Comparison of ENCODE assay signal across 8 mouse cellular contexts in the genomic region with DNA sequence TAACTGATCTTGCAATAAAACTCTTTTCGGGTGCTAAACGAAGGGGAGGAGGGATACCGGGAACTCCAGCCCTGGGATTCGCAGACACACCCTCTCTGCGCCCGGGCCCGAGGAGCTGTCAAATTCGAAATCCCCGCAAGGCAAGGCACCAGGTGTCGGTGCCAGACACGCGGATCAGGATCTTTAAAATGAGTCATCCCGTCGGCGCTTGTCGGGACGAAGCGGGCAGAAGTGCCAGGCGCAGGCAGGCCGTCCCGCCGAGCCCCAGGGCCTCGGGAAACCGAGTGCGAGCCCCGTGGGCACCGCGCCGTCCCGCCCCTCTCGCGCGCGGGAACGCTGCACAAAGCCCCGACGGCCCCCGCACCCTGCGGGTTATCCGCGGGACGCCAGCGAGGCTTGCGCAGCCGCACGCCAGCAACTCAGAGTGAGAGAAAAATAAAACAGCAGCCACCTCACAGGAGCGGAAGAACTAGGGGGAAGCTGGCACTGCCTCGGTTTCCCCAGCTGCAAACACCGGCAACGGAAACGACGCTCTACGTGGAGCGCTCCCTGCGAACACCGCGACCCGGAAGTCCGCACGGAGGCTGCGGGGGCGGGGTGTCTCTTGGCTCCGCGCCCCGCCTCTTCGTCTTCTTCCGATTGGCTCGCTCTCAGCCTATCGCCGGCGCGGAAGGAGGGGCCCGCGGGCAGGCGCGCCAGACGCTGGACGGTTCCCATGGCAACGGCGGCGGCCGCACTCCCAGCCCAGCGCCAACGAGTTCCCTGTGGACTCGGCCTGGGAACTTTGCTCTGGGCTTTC. TPM values are rescaled to one million over a fixed set of nuclear protein-coding genes. Genes with fewer than 3 reads are reported as not detected.
DNase-seq lines count a peak whose midpoint lies in the region; ATAC-seq lines count a peak whose summit lies in the region.

TSS of gene Elmod2 (minus strand) at position 588 of the 799 bp plus-strand sequence.

- no peaks in the 10 kb centered on the region for H3K9me3 ChIP-seq in forebrain, embryonic 14.5 days (replicated peaks; ENCODE audit: control insufficient read depth, low read length)
- no peaks in the 10 kb centered on the region for H3K9me3 ChIP-seq in neural tube, embryonic 15.5 days (replicated peaks)

- under 1% methylated on average over 84 of the region's 85 CpGs for WGBS in forebrain, embryonic 14.5 days
- WGBS in neural tube, embryonic 15.5 days, result under 1% methylated on average over 83 of the region's 85 CpGs

- intact Hi-C loops in heart, postnatal 14 days (cut with DNase I), result loop anchor here (5.0 to 10.0 kb wide), 2 partner anchors 110 to 557 kb away; partner anchors contain the start of gene Zfp330

- no peaks in the 10 kb centered on the region for H3K27me3 ChIP-seq in forebrain, embryonic 14.5 days (replicated peaks; ENCODE audit: control insufficient read depth, insufficient read depth, low read length)
- H3K27me3 ChIP-seq in neural tube, embryonic 15.5 days (replicated peaks), result 0 out of 2 replicates have a peak, but pooled peaks cover 6% of the 10 kb centered on the region

- peak within 1 kb of the TSS; percentile 86 for H3K27ac ChIP-seq in forebrain, embryonic 14.5 days (ENCODE audit: low read depth, low read length)
- peak within 1 kb of the TSS; percentile 81 for H3K27ac ChIP-seq in neural tube, embryonic 15.5 days (replicated peaks)

- peak; percentile 98 for ATAC-seq in forebrain, embryonic 14.5 days
- peak; percentile 100 for ATAC-seq in neural tube, embryonic 15.5 days (ENCODE audit: low FRiP score)

- DNase-seq in ES-CJ7 (ENCODE audit: low read depth, low spot score), result peak; percentile 95
- peak; percentile 97 for DNase-seq in cerebellum, adult 11 months
- DNase-seq in forebrain, embryonic 14.5 days (ENCODE audit: low spot score), result peak; percentile 99
- DNase-seq in heart, postnatal 14 days, result peak; percentile 99
- DNase-seq in layer of hippocampus, adult 11-12 months (ENCODE audit: low spot score), result peak; percentile 97
- peak; percentile 96 to 97 for DNase-seq in lung, adult 18-20 months
- peak; percentile 97 for DNase-seq in testis, postnatal 14 days (ENCODE audit: low spot score)

- H3K4me3 ChIP-seq in forebrain, embryonic 14.5 days (ENCODE audit: low read depth, low read length), result peak within 1 kb of the TSS; percentile 91
- H3K4me3 ChIP-seq in neural tube, embryonic 15.5 days (replicated peaks), result peak within 1 kb of the TSS; percentile 74

- H3K36me3 ChIP-seq in forebrain, embryonic 14.5 days (ENCODE audit: control insufficient read depth, insufficient read depth, low read length), result peaks cover 23% of the 10 kb centered on the region
- peaks cover 15% of the 10 kb centered on the region for H3K36me3 ChIP-seq in neural tube, embryonic 15.5 days

- no peaks in the 10 kb centered on the region for H3K4me1 ChIP-seq in forebrain, embryonic 14.5 days (ENCODE audit: control insufficient read depth, insufficient read depth, low read length)
- H3K4me1 ChIP-seq in neural tube, embryonic 15.5 days, result peaks cover 21% of the 10 kb centered on the region

- H3K9ac ChIP-seq in forebrain, embryonic 14.5 days (ENCODE audit: low read length), result peak within 1 kb of the TSS; percentile 83
- H3K9ac ChIP-seq in neural tube, embryonic 15.5 days (replicated peaks), result peak within 1 kb of the TSS; percentile 67

- peak within 1 kb of the TSS; percentile 79 for H3K4me2 ChIP-seq in forebrain, embryonic 14.5 days (ENCODE audit: low read length)
- H3K4me2 ChIP-seq in neural tube, embryonic 15.5 days, result peak within 1 kb of the TSS; percentile 66

RNA-seq across cellular contexts. Expression of gene Elmod2, which starts in this region (rescaled TPM):
- polyA plus RNA-seq in forebrain, embryonic 14.5 days (2014; fragmentation: Nextera tagmentation; extraction: Ambion mirVana), result 24.9 and 29.6 TPM in 2 replicates
- 1 to 10 TPM; 7.6 to 8.6 TPM for total RNA-seq in heart, postnatal 14 days (2021)
- 17.9 and 19.7 TPM in 2 replicates for polyA plus RNA-seq in neural tube, embryonic 15.5 days (2015; fragmentation: Nextera tagmentation; extraction: Ambion mirVana)

Comparison
In these comparisons a context has a peak if more than half of its experiments do, and no peak if none do; other contexts are left out.
1. Peak in every context shown above with its lines: DNase-seq, ATAC-seq, H3K4me3 ChIP-seq and H3K27ac ChIP-seq.